Mouse (Mus musculus) layer of hippocampus, adult 2 months (tissue): ENCODE measurements around the gene Gpr152. TPM values are rescaled to one million over a fixed set of nuclear protein-coding genes. Genes with fewer than 3 reads are reported as not detected.

ENCODE experiments used
- DNase-seq, 2 experiments: peaks; one replicate each; pipeline ENCODE4 v3.0.0; 2022; ENCODE audit warnings: low spot score in 2 of 2
- H3K27ac ChIP-seq: fragments of 200-600 bp; 2 replicates; pipeline ENCODE4 v1.8.1; 2022
- H3K4me3 ChIP-seq: fragments of 200-600 bp; 2 replicates; pipeline ENCODE4 v1.8.1; 2022; ENCODE audit warnings: mild to moderate bottlenecking
- CTCF ChIP-seq: fragments of 200-600 bp; conservative IDR thresholded peaks from 2 replicates; pipeline ENCODE4 v1.8.1; 2022; ENCODE audit warnings: antibody characterized with exemption, mild to moderate bottlenecking, moderate library complexity
- total RNA-seq, 2 experiments: library from RNA; stranded (reverse); gene quantifications; 2 replicates each; pipeline ENCODE4 v1.2.3; 2021

The Gpr152 gene
- total RNA-seq, 2 experiments from 2014 or later, result 0.07 to 0.08 TPM

- no peak for DNase-seq
- H3K27ac ChIP-seq, result peak overlapping the region; percentile 88
- no peak for TF ChIP-seq CTCF
- peak overlapping the region; percentile 96 for H3K4me3 ChIP-seq
Measured at GRCm38 (mm10) chr19:4163543-4163887, 23.9 kb downstream of the Gpr152 start.

- H3K27ac ChIP-seq, result peak overlapping the region; percentile 88; the same call in 1 of the 2 replicates
Measured at GRCm38 (mm10) chr19:4164100-4164499, 24.5 kb downstream of the Gpr152 start.

GRCm38 (mm10) chr19:4164721-4165120 lies 25.1 kb downstream of the Gpr152 start:
- no peak for DNase-seq
- TF ChIP-seq CTCF, result no peak
- peak overlapping the region; percentile 51; the same call in 1 of the 2 replicates for H3K27ac ChIP-seq
- no peak overlapping the region for H3K4me3 ChIP-seq

More at GRCm38 (mm10) chr19:4164100-4164499, 24.5 kb downstream of the Gpr152 start:
- no peak for TF ChIP-seq CTCF
- no peak for DNase-seq
- H3K4me3 ChIP-seq, result no peak overlapping the region

GRCm38 (mm10) chr19:4166678-4167476 lies 27.3 kb downstream of the Gpr152 start:
- DNase-seq, result no peak
- H3K27ac ChIP-seq, result no peak overlapping the region
- H3K4me3 ChIP-seq, result no peak overlapping the region
- TF ChIP-seq CTCF, result no peak

- peak overlapping the region; percentile 98 for H3K27ac ChIP-seq
- H3K4me3 ChIP-seq, result peak overlapping the region; percentile 58
- peak; percentile 99 to 100 for DNase-seq
- TF ChIP-seq CTCF, result peak; percentile 89
Measured at GRCm38 (mm10) chr19:4169378-4169784, 29.8 kb downstream of the Gpr152 start.

- no peak for DNase-seq
- no peak; the same call in 1 of the 2 replicates for TF ChIP-seq CTCF
- Histone ChIP-seq H3K27ac (peak overlapping the region; percentile 98), H3K4me3 (peak overlapping the region; percentile 58)
Measured at GRCm38 (mm10) chr19:4169810-4170209, 30.2 kb downstream of the Gpr152 start.

GRCm38 (mm10) chr19:4170723-4171392 lies 31.3 kb downstream of the Gpr152 start:
- no peak overlapping the region; the same call in 1 of the 2 replicates for H3K27ac ChIP-seq
- H3K4me3 ChIP-seq, result no peak overlapping the region
- TF ChIP-seq CTCF, result no peak
- no peak for DNase-seq

GRCm38 (mm10) chr19:4171393-4172290 lies 32.1 kb downstream of the Gpr152 start:
- Histone ChIP-seq H3K27ac (peak overlapping the region; percentile 43; the same call in 1 of the 2 replicates), H3K4me3 (no peak overlapping the region)
- TF ChIP-seq CTCF, result no peak
- no peak for DNase-seq

GRCm38 (mm10) chr19:4172925-4173324 lies 33.3 kb downstream of the Gpr152 start:
- DNase-seq, result no peak
- no peak overlapping the region for H3K4me3 ChIP-seq
- peak; percentile 30 for TF ChIP-seq CTCF
- no peak overlapping the region for H3K27ac ChIP-seq

- DNase-seq, result no peak
- TF ChIP-seq CTCF, result no peak
- Histone ChIP-seq H3K4me3 (peak within 1 kb of the TSS; percentile 7; the same call in 1 of the 2 replicates), H3K27ac (peak within 1 kb of the TSS; percentile 77)
Measured at GRCm38 (mm10) chr19:4175368-4175947, 35.9 kb downstream of the Gpr152 start, which contains the start of gene Carns1. TSS of gene Carns1 (minus strand) at chr19:4175479.

GRCm38 (mm10) chr19:4180411-4180810 lies 40.8 kb downstream of the Gpr152 start:
- no peak for TF ChIP-seq CTCF
- Histone ChIP-seq H3K27ac (no peak overlapping the region), H3K4me3 (no peak overlapping the region)
- DNase-seq, result no peak

GRCm38 (mm10) chr19:4181892-4182291 lies 42.3 kb downstream of the Gpr152 start:
- H3K27ac ChIP-seq, result peak overlapping the region; percentile 86
- H3K4me3 ChIP-seq, result no peak overlapping the region
- no peak for TF ChIP-seq CTCF
- DNase-seq, result peak; percentile 68 to 77
